Mouse (Mus musculus) MEL (cell line): ENCODE data around the gene Gm49322. TPM values are rescaled to one million over a fixed set of nuclear protein-coding genes. Genes with fewer than 3 reads are reported as not detected.

ENCODE experiments used
- DNase-seq: peaks from one replicate; pipeline ENCODE4 v3.0.0; 2011; ENCODE audit warnings: low read depth, low spot score
- H3K27ac ChIP-seq: 2 replicates; pipeline ENCODE4 v1.5.1; 2012; ENCODE audit warnings: low read depth, mild to moderate bottlenecking, control low read depth, low read length, moderate library complexity; ENCODE audit not compliant: control insufficient read depth
- H3K27me3 ChIP-seq, 2 experiments: fragments of 150-350 bp in 1 of 2; sonication (generic) in 1 of 2; 2 replicates each; pipeline ENCODE4 v1.6.1; 2012; ENCODE audit warnings: low read length in 2 of 2, mild to moderate bottlenecking in 2 of 2, improper control_type of control experiment in 1 of 2, moderate library complexity in 1 of 2; ENCODE audit not compliant: insufficient read depth in 2 of 2, control insufficient read depth in 1 of 2
- H3K36me3 ChIP-seq, 2 experiments: 2 replicates each; pipeline ENCODE4 v1.6.1; 2012 to 2014; ENCODE audit warnings: low read length in 2 of 2, improper control_type of control experiment in 1 of 2, inconsistent platforms in 1 of 2, mild to moderate bottlenecking in 1 of 2; ENCODE audit not compliant: insufficient read depth in 2 of 2, control insufficient read depth in 1 of 2
- H3K4me1 ChIP-seq, 2 experiments: fragments of 150-350 bp in 1 of 2; sonication (generic) in 1 of 2; 2 replicates each; pipeline ENCODE4 v1.6.1; 2012; ENCODE audit warnings: low read length in 2 of 2, improper control_type of control experiment in 1 of 2, mild to moderate bottlenecking in 1 of 2; ENCODE audit not compliant: insufficient read depth in 2 of 2, control insufficient read depth in 1 of 2
- H3K4me3 ChIP-seq, 2 experiments: fragments of 150-350 bp in 1 of 2; sonication (generic) in 1 of 2; 2 replicates each; pipeline ENCODE4 v1.5.1; 2012; ENCODE audit warnings: low read depth in 2 of 2, low read length in 2 of 2, mild to moderate bottlenecking in 2 of 2, moderate library complexity in 2 of 2, control low read depth in 1 of 2, improper control_type of control experiment in 1 of 2; ENCODE audit not compliant: control insufficient read depth in 1 of 2, insufficient read depth in 1 of 2
- H3K79me2 ChIP-seq: 2 replicates; pipeline ENCODE4 v1.6.1; 2012; ENCODE audit warnings: mild to moderate bottlenecking, low read length, moderate library complexity; ENCODE audit not compliant: control insufficient read depth, poor library complexity, insufficient read depth
- H3K9ac ChIP-seq: 2 replicates; pipeline ENCODE4 v1.6.1; 2012; ENCODE audit warnings: low read depth, mild to moderate bottlenecking, control low read depth, low read length, moderate library complexity; ENCODE audit not compliant: control insufficient read depth, poor library complexity, severe bottlenecking
- H3K9me3 ChIP-seq: fragments of 150-350 bp; sonication (generic); replicated peaks from 2 replicates; pipeline ENCODE4 v1.6.1; 2012; ENCODE audit warnings: mild to moderate bottlenecking, low read length, improper control_type of control experiment, moderate library complexity; ENCODE audit not compliant: insufficient read depth
- CHD1 ChIP-seq: IDR thresholded peaks from 2 replicates; pipeline ENCODE4 v1.6.1; 2012; ENCODE audit warnings: low read depth, mild to moderate bottlenecking, inconsistent platforms, low read length, improper control_type of control experiment
- CHD2 ChIP-seq: IDR thresholded peaks from 2 replicates; pipeline ENCODE4 v1.6.1; 2011; ENCODE audit warnings: low read length, improper control_type of control experiment
- E2F4 ChIP-seq: IDR thresholded peaks from 2 replicates; pipeline ENCODE4 v1.6.1; 2011; ENCODE audit warnings: low read depth, low read length, improper control_type of control experiment, borderline replicate concordance
- ELF1 ChIP-seq: IDR thresholded peaks from 2 replicates; pipeline ENCODE4 v1.6.1; 2014; ENCODE audit warnings: low read depth, mild to moderate bottlenecking, inconsistent platforms, low read length, improper control_type of control experiment, moderate library complexity
- EP300 ChIP-seq, 2 experiments: IDR thresholded peaks; 2 replicates each; pipeline ENCODE4 v1.6.1; 2011; ENCODE audit warnings: improper control_type of control experiment in 2 of 2, low read length in 2 of 2, low read depth in 1 of 2, mild to moderate bottlenecking in 1 of 2
- ETS1 ChIP-seq: IDR thresholded peaks from 2 replicates; pipeline ENCODE4 v1.6.1; 2012; ENCODE audit warnings: low read depth, mild to moderate bottlenecking, inconsistent platforms, low read length, improper control_type of control experiment, moderate library complexity
- GABPA ChIP-seq: IDR thresholded peaks from 2 replicates; pipeline ENCODE4 v1.6.1; 2012; ENCODE audit warnings: low read depth, mild to moderate bottlenecking, inconsistent platforms, low read length, improper control_type of control experiment, moderate library complexity
- HCFC1 ChIP-seq: IDR thresholded peaks from 2 replicates; pipeline ENCODE4 v1.6.1; 2012; ENCODE audit warnings: low read depth, mild to moderate bottlenecking, inconsistent platforms, low read length, improper control_type of control experiment, moderate library complexity
- JUND ChIP-seq: IDR thresholded peaks from 2 replicates; pipeline ENCODE4 v1.6.1; 2011; ENCODE audit warnings: low read depth, mild to moderate bottlenecking, improper control_type of control experiment, low read length
- MAFK ChIP-seq: IDR thresholded peaks from 2 replicates; pipeline ENCODE4 v1.6.1; 2011; ENCODE audit warnings: low read depth, mild to moderate bottlenecking, low read length, improper control_type of control experiment, borderline replicate concordance
- MAX ChIP-seq: IDR thresholded peaks from 2 replicates; pipeline ENCODE4 v1.6.1; 2011; ENCODE audit warnings: low read length, improper control_type of control experiment
- MAZ ChIP-seq: IDR thresholded peaks from 2 replicates; pipeline ENCODE4 v1.6.1; 2012; ENCODE audit warnings: low read depth, mild to moderate bottlenecking, inconsistent platforms, low read length, improper control_type of control experiment
- MXI1 ChIP-seq: IDR thresholded peaks from 2 replicates; pipeline ENCODE4 v1.6.1; 2011; ENCODE audit warnings: mild to moderate bottlenecking, low read depth, low read length, improper control_type of control experiment
- NELFE ChIP-seq: IDR thresholded peaks from 2 replicates; pipeline ENCODE4 v1.6.1; 2011; ENCODE audit warnings: low read depth, low read length, improper control_type of control experiment
- NRF1 ChIP-seq: IDR thresholded peaks from 2 replicates; pipeline ENCODE4 v1.6.1; 2014; ENCODE audit warnings: low read depth, mild to moderate bottlenecking, inconsistent platforms, low read length, improper control_type of control experiment, moderate library complexity; ENCODE audit not compliant: poor library complexity, insufficient read depth, severe bottlenecking
- POLR2A ChIP-seq, 2 experiments: IDR thresholded peaks; 2 replicates each; pipeline ENCODE4 v1.6.1; 2011 to 2012; ENCODE audit warnings: low read length in 2 of 2, mild to moderate bottlenecking in 2 of 2, control low read depth in 1 of 2, improper control_type of control experiment in 1 of 2, low read depth in 1 of 2, moderate library complexity in 1 of 2; ENCODE audit not compliant: control insufficient read depth in 1 of 2, insufficient read depth in 1 of 2, poor library complexity in 1 of 2
- POLR2AphosphoS2 ChIP-seq: IDR thresholded peaks from 2 replicates; pipeline ENCODE4 v1.6.1; 2011; ENCODE audit warnings: low read length, improper control_type of control experiment
- POLR2AphosphoS5 ChIP-seq: IDR thresholded peaks from 2 replicates; pipeline ENCODE4 v1.6.1; 2012; ENCODE audit warnings: low read depth, borderline replicate concordance, mild to moderate bottlenecking, inconsistent platforms, low read length, moderate library complexity, mixed read lengths
- SIN3A ChIP-seq: IDR thresholded peaks from 2 replicates; pipeline ENCODE4 v1.6.1; 2012; ENCODE audit warnings: low read length, improper control_type of control experiment, inconsistent platforms
- TCF12 ChIP-seq: IDR thresholded peaks from 2 replicates; pipeline ENCODE4 v1.6.1; 2014; ENCODE audit warnings: low read depth, mild to moderate bottlenecking, inconsistent platforms, low read length, improper control_type of control experiment, moderate library complexity
- USF1 ChIP-seq: IDR thresholded peaks from 2 replicates; pipeline ENCODE4 v1.6.1; 2014; ENCODE audit warnings: low read depth, mild to moderate bottlenecking, inconsistent platforms, low read length, improper control_type of control experiment, moderate library complexity
- USF2 ChIP-seq, 2 experiments: IDR thresholded peaks; 2 replicates each; pipeline ENCODE4 v1.6.1; 2011 to 2012; ENCODE audit warnings: improper control_type of control experiment in 2 of 2, low read length in 2 of 2, borderline replicate concordance in 1 of 2, inconsistent platforms in 1 of 2, low read depth in 1 of 2, mild to moderate bottlenecking in 1 of 2; ENCODE audit not compliant: insufficient read depth in 1 of 2
- ZKSCAN1 ChIP-seq: IDR thresholded peaks from 2 replicates; pipeline ENCODE4 v1.6.1; 2012; ENCODE audit warnings: low read depth, mild to moderate bottlenecking, inconsistent platforms, low read length, improper control_type of control experiment, moderate library complexity
- ZMIZ1 ChIP-seq: IDR thresholded peaks from 2 replicates; pipeline ENCODE4 v1.6.1; 2012; ENCODE audit warnings: low read depth, mild to moderate bottlenecking, inconsistent platforms, low read length, improper control_type of control experiment, moderate library complexity
- polyA plus RNA-seq, 2 experiments: library from polyadenylated mRNA; stranded (reverse) in 1 of 2; unstranded in 1 of 2; fragments of >175 nt in 1 of 2; fragments of >200 nt in 1 of 2; gene quantifications; 2 replicates each; pipeline versions ENCODE4 v1.2.1 to v1.2.4; 2012; ENCODE audit warnings: low replicate concordance in 2 of 2, low read depth in 1 of 2; ENCODE audit not compliant: insufficient read length in 2 of 2, insufficient read depth in 1 of 2, missing spikeins in 1 of 2
- total RNA-seq: library from RNA; depleted of rRNA; stranded (reverse); fragments of 300-350 nt; gene quantifications from 2 replicates; pipeline ENCODE4 v1.2.3, GENCODE M21; 2012

Gene Gm49322
- total and polyA plus RNA-seq, 3 experiments: 1.8 to 2.1 TPM; not detected in 1

DNA sequence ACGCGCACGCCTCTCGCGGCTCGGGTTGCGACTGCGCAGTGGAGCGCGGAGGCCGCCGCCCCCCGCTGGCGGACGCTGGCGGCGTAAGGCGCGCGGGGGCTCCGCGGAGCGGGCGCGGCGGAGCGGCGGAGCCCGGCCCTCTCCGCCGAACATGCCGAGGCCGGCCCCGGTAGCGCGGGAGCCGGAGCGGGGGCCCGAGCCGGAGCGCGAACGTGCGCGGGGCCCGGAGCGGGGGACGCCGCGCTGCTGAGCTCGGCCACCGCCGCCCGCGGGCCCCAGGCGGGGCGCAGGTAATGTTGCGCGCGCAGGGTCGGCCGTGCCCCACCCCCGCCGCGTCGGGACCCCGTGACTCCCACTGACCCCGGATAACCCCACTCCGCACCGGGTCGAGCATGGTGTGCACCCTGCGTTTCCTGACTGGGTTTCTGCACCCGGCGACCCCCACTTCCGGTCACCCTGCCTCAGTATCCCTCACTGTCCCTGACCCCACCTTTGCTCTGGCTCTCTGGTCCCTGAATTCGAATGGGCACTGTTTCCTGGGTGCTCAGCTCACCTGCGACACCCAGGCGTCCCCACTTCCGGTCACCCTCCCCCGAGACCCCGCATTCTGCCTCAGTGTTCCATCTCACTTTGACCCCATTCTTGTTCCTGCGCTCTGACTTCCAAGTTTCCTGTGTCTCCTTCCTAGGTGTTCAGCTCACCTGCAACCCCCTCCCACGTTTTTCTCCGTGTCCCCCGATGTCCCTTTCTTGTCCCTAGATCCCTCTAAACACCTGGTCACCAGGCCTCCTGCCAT is 17.0 kb downstream of the Gm49322 start, which contains the start of gene Csnk1g2:
Gene Csnk1g2 (plus strand): TSS at position 178 of the 796 bp plus-strand sequence.
- H3K79me2 ChIP-seq: peaks cover 46% of the 10 kb centered on the region
- peak; percentile 61 for DNase-seq
- TF ChIP-seq E2F4: no peak
- peak; percentile 87 for TF ChIP-seq NRF1
- no peak for TF ChIP-seq EP300 (IDR thresholded peaks at IDR 0.05; ENCODE audit: low read depth in 1 of 2, low read length in 2 of 2)
- TF ChIP-seq POLR2AphosphoS2: no peak; the same call in 1 of the 2 replicates
- TF ChIP-seq MAX: no peak
- peak in 1 of 2 experiments; percentile 93; a peak in 3 of 4 replicates for TF ChIP-seq POLR2A (IDR thresholded peaks at IDR 0.05; ENCODE audit: control insufficient read depth in 1 of 2, insufficient read depth in 1 of 2, low read depth in 1 of 2, low read length in 2 of 2, poor library complexity in 1 of 2)
- 0 out of 2 replicates have a peak, but pooled peaks have one; percentile 32 for TF ChIP-seq MXI1
- peak; percentile 77 for TF ChIP-seq USF1
- TF ChIP-seq SIN3A: no peak
- TF ChIP-seq GABPA: no peak
- TF ChIP-seq MAZ: peak; percentile 2; the same call in 1 of the 2 replicates
- TF ChIP-seq CHD1: peak; percentile 67; the same call in 1 of the 2 replicates
- peak; percentile 64 for TF ChIP-seq NELFE
- no peak for TF ChIP-seq JUND
- no peak for TF ChIP-seq ZMIZ1
- TF ChIP-seq POLR2AphosphoS5: no peak
- H3K9ac ChIP-seq: peak within 1 kb of the TSS; percentile 92
- peak within 1 kb of the TSS; percentile 87 to 92 for H3K4me3 ChIP-seq
- no peaks in the 10 kb centered on the region for H3K27me3 ChIP-seq
- H3K27ac ChIP-seq: peak within 1 kb of the TSS; percentile 91
- H3K36me3 ChIP-seq: peaks cover 0 to 2% of the 10 kb centered on the region in 2 experiments; a peak in 1 of 4 replicates
- H3K4me1 ChIP-seq: peaks cover 0 to 18% of the 10 kb centered on the region in 2 experiments; a peak in 2 of 4 replicates
- H3K9me3 ChIP-seq: no peaks in the 10 kb centered on the region

- peak overlapping the region; percentile 91 for H3K27ac ChIP-seq
- H3K9ac ChIP-seq: peak overlapping the region; percentile 92
- DNase-seq: peak; percentile 72
- peak overlapping the region; percentile 87 to 92 for H3K4me3 ChIP-seq
- H3K9me3 ChIP-seq: no peaks in the 10 kb centered on the region
- H3K36me3 ChIP-seq: peaks cover 0 to 2% of the 10 kb centered on the region in 2 experiments; a peak in 1 of 4 replicates
- peaks cover 0 to 18% of the 10 kb centered on the region in 2 experiments; a peak in 2 of 4 replicates for H3K4me1 ChIP-seq
- no peaks in the 10 kb centered on the region for H3K27me3 ChIP-seq
- peaks cover 51% of the 10 kb centered on the region for H3K79me2 ChIP-seq
- TF ChIP-seq ZKSCAN1: no peak
- 0 out of 2 replicates have a peak, but pooled peaks have one; percentile 38 for TF ChIP-seq ZMIZ1
- TF ChIP-seq USF1: no peak
- peak; percentile 5; the same call in 1 of the 2 replicates for TF ChIP-seq NRF1
- TF ChIP-seq TCF12: no peak
- no peak for TF ChIP-seq USF2 (IDR thresholded peaks at IDR 0.05; ENCODE audit: borderline replicate concordance in 1 of 2, insufficient read depth in 1 of 2, low read depth in 1 of 2, low read length in 2 of 2)
- peak; percentile 29 for TF ChIP-seq POLR2AphosphoS2
- TF ChIP-seq POLR2A (IDR thresholded peaks at IDR 0.05; ENCODE audit: control insufficient read depth in 1 of 2, insufficient read depth in 1 of 2, low read depth in 1 of 2, low read length in 2 of 2, poor library complexity in 1 of 2): peak; percentile 39 to 54; a peak in 1 of 4 replicates
- TF ChIP-seq ETS1: peak; percentile 28; the same call in 1 of the 2 replicates
- peak; percentile 30 for TF ChIP-seq MXI1
- TF ChIP-seq CHD2: no peak
- peak; percentile 35; the same call in 1 of the 2 replicates for TF ChIP-seq NELFE
- peak; percentile 85 for TF ChIP-seq SIN3A
- peak; percentile 64; the same call in 1 of the 2 replicates for TF ChIP-seq MAZ
- TF ChIP-seq CHD1: no peak
- peak; percentile 60; the same call in 1 of the 2 replicates for TF ChIP-seq HCFC1
- TF ChIP-seq E2F4: no peak
- no peak for TF ChIP-seq MAFK
- TF ChIP-seq ELF1: peak; percentile 57
- TF ChIP-seq, all 39 proteins: peak for 11
Measured at GRCm38 (mm10) chr10:80623457-80624191, 17.8 kb downstream of the Gm49322 start.
